Mouse (Mus musculus) CH12.LX (cell line): ENCODE data around the gene Ogg1. TPM values are rescaled to one million over a fixed set of nuclear protein-coding genes. Genes with fewer than 3 reads are reported as not detected.

Source experiments
- DNase-seq: peaks from one replicate; pipeline ENCODE4 v3.0.0-alpha.2; 2013; ENCODE audit errors: extremely low read depth
- H3K27ac ChIP-seq: 2 replicates; pipeline ENCODE4 v1.5.1; 2012; ENCODE audit warnings: low read depth, mild to moderate bottlenecking, control low read depth, moderate library complexity; ENCODE audit not compliant: insufficient read depth
- H3K27me3 ChIP-seq: replicated peaks from 2 replicates; pipeline ENCODE3; 2012; ENCODE audit warnings: inconsistent platforms
- H3K36me3 ChIP-seq, 2 experiments: replicated peaks in 1 of 2; 2 replicates each; pipeline versions ENCODE3 to v1.6.1; 2012; ENCODE audit warnings: inconsistent platforms in 1 of 2, low read length in 1 of 2, mild to moderate bottlenecking in 1 of 2, mixed read lengths in 1 of 2, moderate library complexity in 1 of 2; ENCODE audit not compliant: control insufficient read depth in 1 of 2, insufficient read depth in 1 of 2
- H3K4me1 ChIP-seq, 2 experiments: 2 replicates each; pipeline ENCODE4 v1.6.1; 2012; ENCODE audit warnings: inconsistent platforms in 1 of 2, moderate library complexity in 1 of 2; ENCODE audit not compliant: insufficient read depth in 2 of 2, control insufficient read depth in 1 of 2
- H3K4me2 ChIP-seq: 2 replicates; pipeline ENCODE4 v1.6.1; 2012; ENCODE audit warnings: low read depth, mild to moderate bottlenecking, control low read depth; ENCODE audit not compliant: poor library complexity, insufficient read depth, severe bottlenecking
- H3K4me3 ChIP-seq, 3 experiments: fragments of 150-350 bp in 1 of 3; sonication (generic) in 1 of 3; replicated peaks in 1 of 3; 2 replicates each; pipeline versions ENCODE3 to v1.5.1; 2011 to 2012; ENCODE audit warnings: low read depth in 2 of 3, low read length in 2 of 3, mild to moderate bottlenecking in 2 of 3, moderate library complexity in 2 of 3, control low read depth in 1 of 3, improper control_type of control experiment in 1 of 3, inconsistent platforms in 1 of 3, mixed read lengths in 1 of 3; ENCODE audit not compliant: poor library complexity in 1 of 3
- H3K79me2 ChIP-seq: replicated peaks from 2 replicates; pipeline ENCODE4 v1.6.1; 2012; ENCODE audit warnings: mild to moderate bottlenecking, moderate library complexity; ENCODE audit not compliant: control insufficient read depth, poor library complexity, insufficient read depth, severe bottlenecking; ENCODE audit errors: extremely low read depth
- H3K9ac ChIP-seq: 2 replicates; pipeline ENCODE4 v1.6.1; 2012; ENCODE audit warnings: low read depth, mild to moderate bottlenecking, control low read depth, moderate library complexity; ENCODE audit not compliant: insufficient read depth
- H3K9me3 ChIP-seq: replicated peaks from 2 replicates; pipeline ENCODE3; 2012; ENCODE audit warnings: low read length, inconsistent platforms, mixed read lengths
- CTCF ChIP-seq, 2 experiments: IDR thresholded peaks in 1 of 2; conservative IDR thresholded peaks in 1 of 2; 2 replicates each; pipeline ENCODE4 v1.5.1; 2011 to 2012; ENCODE audit warnings: low read depth in 2 of 2, low read length in 2 of 2, improper control_type of control experiment in 1 of 2, inconsistent platforms in 1 of 2, mild to moderate bottlenecking in 1 of 2, moderate library complexity in 1 of 2
- E2F4 ChIP-seq: IDR thresholded peaks from 2 replicates; pipeline ENCODE4 v1.6.1; 2011; ENCODE audit warnings: low read depth, low read length, improper control_type of control experiment; ENCODE audit not compliant: insufficient replicate concordance
- ELF1 ChIP-seq: IDR thresholded peaks from 2 replicates; pipeline ENCODE4 v1.6.1; 2014; ENCODE audit warnings: low read depth, mild to moderate bottlenecking, inconsistent platforms, low read length, improper control_type of control experiment
- ETS1 ChIP-seq: conservative IDR thresholded peaks from 2 replicates; pipeline ENCODE4 v1.6.1; 2012; ENCODE audit warnings: low read depth, mild to moderate bottlenecking, inconsistent platforms, low read length, improper control_type of control experiment, moderate library complexity
- HCFC1 ChIP-seq: IDR thresholded peaks from 2 replicates; pipeline ENCODE4 v1.6.1; 2012; ENCODE audit warnings: low read depth, mild to moderate bottlenecking, inconsistent platforms, low read length, improper control_type of control experiment
- KAT2A ChIP-seq: IDR thresholded peaks from 2 replicates; pipeline ENCODE4 v1.6.1; 2012; ENCODE audit warnings: low read length, improper control_type of control experiment, inconsistent platforms; ENCODE audit not compliant: insufficient replicate concordance
- MXI1 ChIP-seq: IDR thresholded peaks from 2 replicates; pipeline ENCODE4 v1.6.1; 2011; ENCODE audit warnings: mild to moderate bottlenecking, low read depth, low read length, improper control_type of control experiment
- NELFE ChIP-seq: IDR thresholded peaks from 2 replicates; pipeline ENCODE4 v1.6.1; 2011; ENCODE audit warnings: low read depth, low read length, improper control_type of control experiment
- PAX5 ChIP-seq: IDR thresholded peaks from 2 replicates; pipeline ENCODE4 v1.6.1; 2012; ENCODE audit warnings: low read length, inconsistent platforms, mixed read lengths
- POLR2A ChIP-seq: IDR thresholded peaks from 2 replicates; pipeline ENCODE4 v1.6.1; 2011; ENCODE audit warnings: low read depth, mild to moderate bottlenecking, improper control_type of control experiment, low read length
- RCOR1 ChIP-seq: conservative IDR thresholded peaks from 2 replicates; pipeline ENCODE4 v1.6.1; 2012; ENCODE audit warnings: low read depth, mild to moderate bottlenecking, inconsistent platforms, low read length, improper control_type of control experiment
- ZC3H11A ChIP-seq: IDR thresholded peaks from 2 replicates; pipeline ENCODE4 v1.6.1; 2012; ENCODE audit warnings: low read depth, mild to moderate bottlenecking, inconsistent platforms, low read length, improper control_type of control experiment
- dilution Hi-C: fragments of 300-500 bp; cut with MboI; formaldehyde crosslinking; loops from 2 replicates; pipeline ENCODE4 v1.14.3; 2020; ENCODE audit warnings: low sequenced_read_pairs; ENCODE audit not compliant: extremely low pct_unique_long_range_greater_than_20kb, extremely low pct_ligation_motif_present
- in situ Hi-C: fragments of 300-500 bp; cut with MboI; formaldehyde crosslinking; loops from 3 replicates; pipeline ENCODE4 v1.14.3; 2019; ENCODE audit warnings: low sequenced_read_pairs, low pct_ligation_motif_present, low pct_unique_long_range_greater_than_20kb, mixed read lengths
- polyA plus RNA-seq: library from polyadenylated mRNA; unstranded; fragments of >175 nt; gene quantifications from 2 replicates; pipeline ENCODE4 v1.2.1, GENCODE M21; 2012; ENCODE audit warnings: low read depth; ENCODE audit not compliant: insufficient read length
- total RNA-seq, 2 experiments: library from RNA; depleted of rRNA; stranded (reverse); fragments of 300-350 nt in 1 of 2; fragments of >200 nt in 1 of 2; gene quantifications; 2 replicates each; pipeline ENCODE4 v1.2.3; 2012 to 2014

The Ogg1 gene
- total and polyA plus RNA-seq, 3 experiments = 13.8 to 20.1 (median 14.5) TPM

- no peaks in the 10 kb centered on the region for H3K9me3 ChIP-seq
- dilution Hi-C loops = no loop called here
- TF ChIP-seq ELF1 (no peak), POLR2A (no peak), RCOR1 (no peak)
- TF ChIP-seq, all 38 proteins: peak for 0
- H3K27me3 ChIP-seq = no peaks in the 10 kb centered on the region
- no peak overlapping the region for H3K4me3 ChIP-seq
- peaks cover 7 to 30% of the 10 kb centered on the region in 2 experiments; a peak in 3 of 4 replicates for H3K4me1 ChIP-seq
- H3K27ac ChIP-seq = no peak overlapping the region
- H3K36me3 ChIP-seq = peaks cover 56 to 70% of the 10 kb centered on the region in 2 experiments
- in situ Hi-C loops = no loop called here
- H3K4me2 ChIP-seq = no peak overlapping the region
- DNase-seq = no peak
- no peaks in the 10 kb centered on the region for H3K79me2 ChIP-seq
- H3K9ac ChIP-seq = no peak overlapping the region
Observed at GRCm38 (mm10) chr6:113333137-113333950, 6.6 kb downstream of the Ogg1 start.

GRCm38 (mm10) chr6:113334216-113334615 is 7.4 kb downstream of the Ogg1 start:
- Histone ChIP-seq H3K4me3 (no peak overlapping the region), H3K27ac (no peak overlapping the region), H3K36me3 (peaks cover 47 to 62% of the 10 kb centered on the region in 2 experiments), H3K79me2 (no peaks in the 10 kb centered on the region), H3K4me2 (no peak overlapping the region), H3K9me3 (no peaks in the 10 kb centered on the region), H3K4me1 (peaks cover 5 to 21% of the 10 kb centered on the region in 2 experiments; a peak in 3 of 4 replicates), H3K9ac (no peak overlapping the region), H3K27me3 (no peaks in the 10 kb centered on the region)
- TF ChIP-seq E2F4 (no peak), NELFE (no peak), MXI1 (no peak), HCFC1 (no peak), POLR2A (no peak), ETS1 (no peak), CTCF (conservative IDR thresholded peaks at IDR 0.05 in 1 of 2, IDR thresholded peaks at IDR 0.05 in 1 of 2; ENCODE audit: low read depth in 2 of 2, low read length in 2 of 2) (no peak), PAX5 (no peak), KAT2A (no peak), ZC3H11A (no peak)
- in situ Hi-C loops = no loop called here
- no peak for DNase-seq
- dilution Hi-C loops = no loop called here
